Mouse (Mus musculus): ENCODE measurements at regions not wholly inside any gene's neighbourhood (a gene's known extent, or its start where the extent isn't known, plus 50 kb on each side); places are given as distances from the start of the nearest gene placed in this dataset.

GRCm38 (mm10) chr4:83915871-83916270 is 390.5 kb downstream of the Ccdc171 start:
- Histone ChIP-seq H3K27ac (replicated peaks; ENCODE audit: insufficient read depth, low read depth, low read length) (no peak overlapping the region), H3K9ac (ENCODE audit: low read depth, low read length) (no peak overlapping the region), H3K4me1 (ENCODE audit: control insufficient read depth, insufficient read depth, low read length) (no peaks in the 10 kb centered on the region), H3K79me2 (ENCODE audit: control insufficient read depth, insufficient read depth, low read length) (no peaks in the 10 kb centered on the region), H3K36me3 (ENCODE audit: control insufficient read depth, insufficient read depth, low read length) (no peaks in the 10 kb centered on the region), H3K27me3 (ENCODE audit: control insufficient read depth, insufficient read depth, low read length) (no peaks in the 10 kb centered on the region), H3K4me3 (ENCODE audit: insufficient read depth, low read depth, low read length) (no peak overlapping the region)
- 50% methylated on average over 4 of the region's 4 CpGs for WGBS
- no peak for DNase-seq (ENCODE audit: extremely low read depth, low read depth, low spot score)
- TF ChIP-seq POLR2A (IDR thresholded peaks at IDR 0.05; ENCODE audit: extremely low read depth, insufficient read depth, low read length) (no peak), CTCF (IDR thresholded peaks at IDR 0.05; ENCODE audit: low read depth, low read length) (no peak)

DNA sequence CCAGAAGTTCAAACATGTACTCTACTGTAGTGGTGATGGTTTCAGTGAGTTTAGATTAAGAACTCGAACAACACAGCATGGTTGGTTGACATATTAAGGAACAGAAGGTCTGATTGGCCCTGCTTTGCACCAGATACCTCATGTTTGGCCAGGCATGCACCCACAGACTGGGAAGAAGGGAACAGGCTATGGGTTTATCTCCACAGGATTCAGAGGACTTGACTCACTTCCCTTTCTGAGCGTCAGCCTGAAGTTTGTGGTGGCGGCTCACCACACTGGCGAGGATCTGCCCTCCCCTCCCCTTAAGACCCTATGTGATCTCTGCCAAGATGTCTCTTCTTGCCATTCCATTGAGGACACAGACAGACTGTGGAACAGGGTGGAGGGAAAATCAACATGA is 391.7 kb downstream of the Ccdc171 start:
- TF ChIP-seq CTCF (IDR thresholded peaks at IDR 0.05; ENCODE audit: low read depth, low read length), result no peak
- TF ChIP-seq POLR2A (IDR thresholded peaks at IDR 0.05; ENCODE audit: extremely low read depth, insufficient read depth, low read length), result no peak
- no peak overlapping the region for H3K9ac ChIP-seq (ENCODE audit: low read depth, low read length)
- no peaks in the 10 kb centered on the region for H3K4me1 ChIP-seq (ENCODE audit: control insufficient read depth, insufficient read depth, low read length)
- no peak for DNase-seq (ENCODE audit: extremely low read depth, low read depth, low spot score)
- H3K36me3 ChIP-seq (ENCODE audit: control insufficient read depth, insufficient read depth, low read length), result no peaks in the 10 kb centered on the region
- no peak overlapping the region for H3K27ac ChIP-seq (replicated peaks; ENCODE audit: insufficient read depth, low read depth, low read length)
- no peaks in the 10 kb centered on the region for H3K79me2 ChIP-seq (ENCODE audit: control insufficient read depth, insufficient read depth, low read length)
- no peaks in the 10 kb centered on the region for H3K27me3 ChIP-seq (ENCODE audit: control insufficient read depth, insufficient read depth, low read length)
- H3K4me3 ChIP-seq (ENCODE audit: insufficient read depth, low read depth, low read length), result no peak overlapping the region
- 69% methylated on average over 4 of the region's 4 CpGs for WGBS

- Histone ChIP-seq H3K79me2 (ENCODE audit: control insufficient read depth, insufficient read depth, low read length) (no peaks in the 10 kb centered on the region), H3K27ac (replicated peaks; ENCODE audit: insufficient read depth, low read depth, low read length) (no peak overlapping the region), H3K9ac (ENCODE audit: low read depth, low read length) (no peak overlapping the region), H3K36me3 (ENCODE audit: control insufficient read depth, insufficient read depth, low read length) (no peaks in the 10 kb centered on the region), H3K4me3 (ENCODE audit: insufficient read depth, low read depth, low read length) (no peak overlapping the region), H3K27me3 (ENCODE audit: control insufficient read depth, insufficient read depth, low read length) (no peaks in the 10 kb centered on the region), H3K4me1 (ENCODE audit: control insufficient read depth, insufficient read depth, low read length) (no peaks in the 10 kb centered on the region)
- TF ChIP-seq CTCF (IDR thresholded peaks at IDR 0.05; ENCODE audit: low read depth, low read length) (no peak), POLR2A (IDR thresholded peaks at IDR 0.05; ENCODE audit: extremely low read depth, insufficient read depth, low read length) (no peak)
- 84% methylated on average over 3 of the region's 3 CpGs for WGBS
- DNase-seq (ENCODE audit: extremely low read depth, low read depth, low spot score), result no peak
Measured at GRCm38 (mm10) chr4:83918093-83918492, 392.7 kb downstream of the Ccdc171 start.

DNA sequence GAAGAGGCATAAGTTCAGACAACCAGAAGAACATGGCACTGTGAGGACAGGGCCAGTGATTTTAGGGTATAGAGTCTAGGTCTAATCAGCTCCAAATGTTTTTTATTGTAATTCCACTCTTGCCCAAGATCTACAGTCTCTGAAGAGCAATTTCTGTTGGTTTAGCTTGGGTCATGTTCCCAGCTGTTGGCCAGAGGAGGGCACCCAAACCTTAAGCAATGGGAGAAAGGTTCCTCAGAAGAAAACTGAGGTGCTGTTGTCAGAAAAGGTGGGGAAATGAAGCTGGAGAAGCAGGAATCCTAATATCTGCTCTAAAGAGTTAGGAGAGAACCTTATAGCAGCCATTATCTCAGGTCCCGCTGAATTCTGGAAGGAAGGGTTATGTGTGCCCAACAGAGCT is 393.7 kb downstream of the Ccdc171 start:
- Histone ChIP-seq H3K4me1 (ENCODE audit: control insufficient read depth, insufficient read depth, low read length) (no peaks in the 10 kb centered on the region), H3K9ac (ENCODE audit: low read depth, low read length) (no peak overlapping the region), H3K4me3 (ENCODE audit: insufficient read depth, low read depth, low read length) (no peak overlapping the region), H3K36me3 (ENCODE audit: control insufficient read depth, insufficient read depth, low read length) (no peaks in the 10 kb centered on the region), H3K27ac (replicated peaks; ENCODE audit: insufficient read depth, low read depth, low read length) (no peak overlapping the region), H3K79me2 (ENCODE audit: control insufficient read depth, insufficient read depth, low read length) (no peaks in the 10 kb centered on the region), H3K27me3 (ENCODE audit: control insufficient read depth, insufficient read depth, low read length) (no peaks in the 10 kb centered on the region)
- no peak for DNase-seq (ENCODE audit: extremely low read depth, low read depth, low spot score)
- TF ChIP-seq CTCF (IDR thresholded peaks at IDR 0.05; ENCODE audit: low read depth, low read length) (no peak), POLR2A (IDR thresholded peaks at IDR 0.05; ENCODE audit: extremely low read depth, insufficient read depth, low read length) (no peak)
- WGBS, result 61% methylated on average over 1 of the region's 1 CpGs

- no peak for DNase-seq (ENCODE audit: extremely low read depth, low read depth, low spot score)
- H3K79me2 ChIP-seq (ENCODE audit: control insufficient read depth, insufficient read depth, low read length), result no peaks in the 10 kb centered on the region
- WGBS, result 53% methylated on average over 8 of the region's 8 CpGs
- H3K9ac ChIP-seq (ENCODE audit: low read depth, low read length), result no peak overlapping the region
- no peaks in the 10 kb centered on the region for H3K36me3 ChIP-seq (ENCODE audit: control insufficient read depth, insufficient read depth, low read length)
- TF ChIP-seq CTCF (IDR thresholded peaks at IDR 0.05; ENCODE audit: low read depth, low read length), result no peak
- no peak for TF ChIP-seq POLR2A (IDR thresholded peaks at IDR 0.05; ENCODE audit: extremely low read depth, insufficient read depth, low read length)
- no peak overlapping the region for H3K4me3 ChIP-seq (ENCODE audit: insufficient read depth, low read depth, low read length)
- H3K27me3 ChIP-seq (ENCODE audit: control insufficient read depth, insufficient read depth, low read length), result no peaks in the 10 kb centered on the region
- no peak overlapping the region for H3K27ac ChIP-seq (replicated peaks; ENCODE audit: insufficient read depth, low read depth, low read length)
- H3K4me1 ChIP-seq (ENCODE audit: control insufficient read depth, insufficient read depth, low read length), result no peaks in the 10 kb centered on the region
Measured at GRCm38 (mm10) chr4:83925118-83925842, 399.9 kb downstream of the Ccdc171 start.

- H3K4me1 ChIP-seq (ENCODE audit: control insufficient read depth, insufficient read depth, low read length), result no peaks in the 10 kb centered on the region
- H3K27ac ChIP-seq (replicated peaks; ENCODE audit: insufficient read depth, low read depth, low read length), result no peak overlapping the region
- TF ChIP-seq CTCF (IDR thresholded peaks at IDR 0.05; ENCODE audit: low read depth, low read length), result no peak
- no peak for TF ChIP-seq POLR2A (IDR thresholded peaks at IDR 0.05; ENCODE audit: extremely low read depth, insufficient read depth, low read length)
- H3K79me2 ChIP-seq (ENCODE audit: control insufficient read depth, insufficient read depth, low read length), result no peaks in the 10 kb centered on the region
- 72% methylated on average over 11 of the region's 11 CpGs for WGBS
- H3K9ac ChIP-seq (ENCODE audit: low read depth, low read length), result no peak overlapping the region
- H3K36me3 ChIP-seq (ENCODE audit: control insufficient read depth, insufficient read depth, low read length), result no peaks in the 10 kb centered on the region
- DNase-seq (ENCODE audit: extremely low read depth, low read depth, low spot score), result no peak
- H3K4me3 ChIP-seq (ENCODE audit: insufficient read depth, low read depth, low read length), result no peak overlapping the region
- H3K27me3 ChIP-seq (ENCODE audit: control insufficient read depth, insufficient read depth, low read length), result no peaks in the 10 kb centered on the region
Measured at GRCm38 (mm10) chr4:83926195-83926731, 400.9 kb downstream of the Ccdc171 start.

Measured in liver, adult 2 months (tissue).